Mouse (Mus musculus) ES-E14 (cell line): ENCODE results near the gene Gm19935. TPM values are rescaled to one million over a fixed set of nuclear protein-coding genes. Genes with fewer than 3 reads are reported as not detected.

Experiments
- DNase-seq: peaks from one replicate; pipeline ENCODE4 v3.0.0-alpha.2; 2013; ENCODE audit warnings: low read depth, low spot score
- H3K27ac ChIP-seq: 2 replicates; pipeline ENCODE4 v1.5.1; 2012; ENCODE audit warnings: low read depth, mild to moderate bottlenecking, low read length, moderate library complexity, mixed read lengths; ENCODE audit not compliant: poor library complexity, insufficient read depth, severe bottlenecking
- H3K36me3 ChIP-seq: 2 replicates; pipeline ENCODE4 v1.6.1; 2012; ENCODE audit warnings: mild to moderate bottlenecking, low read length, moderate library complexity, mixed read lengths; ENCODE audit not compliant: control insufficient read depth, poor library complexity, insufficient read depth, severe bottlenecking
- H3K4me1 ChIP-seq, 2 experiments: fragments of 150-350 bp in 1 of 2; sonication (generic) in 1 of 2; 2 replicates each; pipeline ENCODE4 v1.6.1; 2012; ENCODE audit warnings: low read length in 2 of 2, mild to moderate bottlenecking in 1 of 2, mixed read lengths in 1 of 2; ENCODE audit not compliant: control insufficient read depth in 2 of 2, insufficient read depth in 2 of 2, poor library complexity in 1 of 2
- H3K4me3 ChIP-seq, 2 experiments: fragments of 150-350 bp in 1 of 2; sonication (generic) in 1 of 2; 2 replicates each; pipeline ENCODE4 v1.5.1; 2012; ENCODE audit warnings: low read length in 2 of 2, low read depth in 1 of 2, mild to moderate bottlenecking in 1 of 2, mixed read lengths in 1 of 2; ENCODE audit not compliant: insufficient read depth in 1 of 2, poor library complexity in 1 of 2, severe bottlenecking in 1 of 2
- H3K9ac ChIP-seq: 2 replicates; pipeline ENCODE4 v1.6.1; 2012; ENCODE audit warnings: low read depth, mild to moderate bottlenecking, low read length, mixed read lengths; ENCODE audit not compliant: poor library complexity, insufficient read depth, severe bottlenecking
- H3K9me3 ChIP-seq: fragments of 150-350 bp; sonication (generic); 2 replicates; pipeline ENCODE4 v1.6.1; 2012; ENCODE audit warnings: low read depth, mild to moderate bottlenecking, low read length; ENCODE audit not compliant: control insufficient read depth, insufficient read depth
- CHD2 ChIP-seq: IDR thresholded peaks from 2 replicates; pipeline ENCODE4 v1.6.1; 2014; ENCODE audit warnings: mild to moderate bottlenecking, low read depth, low read length, inconsistent platforms
- HCFC1 ChIP-seq: IDR thresholded peaks from 2 replicates; pipeline ENCODE4 v1.6.1; 2012; ENCODE audit warnings: low read length, inconsistent platforms, borderline replicate concordance; ENCODE audit not compliant: insufficient read depth
- MAFK ChIP-seq: IDR thresholded peaks from 2 replicates; pipeline ENCODE4 v1.6.1; 2014; ENCODE audit warnings: mild to moderate bottlenecking, low read depth, low read length, inconsistent platforms; ENCODE audit not compliant: insufficient read depth
- ZC3H11A ChIP-seq: IDR thresholded peaks from 2 replicates; pipeline ENCODE4 v1.6.1; 2012; ENCODE audit warnings: low read depth, mild to moderate bottlenecking, inconsistent platforms, low read length, borderline replicate concordance
- ZNF384 ChIP-seq: IDR thresholded peaks from 2 replicates; pipeline ENCODE4 v1.6.1; 2012; ENCODE audit warnings: low read depth, low read length, inconsistent platforms
- in situ Hi-C, 2 experiments: fragments of 600-800 bp; cut with MboI; formaldehyde crosslinking; loops; one replicate each; pipeline ENCODE4 v1.15.1; 2025; ENCODE audit warnings: low sequenced_read_pairs in 2 of 2, inconsistent platforms in 1 of 2; ENCODE audit not compliant: unreplicated experiment in 2 of 2
- total RNA-seq: library from RNA; depleted of rRNA; stranded (reverse); fragments of 300-350 nt; gene quantifications from 2 replicates; pipeline ENCODE4 v1.2.3, GENCODE M21; 2012

Gene Gm19935
- total RNA-seq, 1 experiment = 0.49 TPM

GRCm38 (mm10) chr8:90813602-90814320, 3.4 kb downstream of the Gm19935 start:
- peak; percentile 62 for DNase-seq
- no peaks in the 10 kb centered on the region for H3K9me3 ChIP-seq
- TF ChIP-seq HCFC1 (no peak), MAFK (no peak), ZNF384 (no peak), CHD2 (no peak), ZC3H11A (peak; percentile 73)
- H3K27ac ChIP-seq = peak overlapping the region; percentile 72; the same call in 1 of the 2 replicates
- no peaks in the 10 kb centered on the region for H3K36me3 ChIP-seq
- in situ Hi-C loops = no loop called here
- H3K9ac ChIP-seq = peak overlapping the region; percentile 54; the same call in 1 of the 2 replicates
- H3K4me1 ChIP-seq = peaks cover 4 to 20% of the 10 kb centered on the region in 2 experiments; a peak in 3 of 4 replicates
- no peak overlapping the region for H3K4me3 ChIP-seq

GRCm38 (mm10) chr8:90799473-90799872, 17.7 kb downstream of the Gm19935 start:
- Histone ChIP-seq H3K4me1 (peaks cover 0 to 7% of the 10 kb centered on the region in 2 experiments; a peak in 1 of 4 replicates), H3K9ac (no peak overlapping the region), H3K9me3 (no peaks in the 10 kb centered on the region), H3K27ac (no peak overlapping the region), H3K4me3 (no peak overlapping the region), H3K36me3 (no peaks in the 10 kb centered on the region)
- DNase-seq = no peak
- in situ Hi-C loops = no loop called here
- TF ChIP-seq ZC3H11A = no peak
- no peak for TF ChIP-seq MAFK
- TF ChIP-seq ZNF384 = no peak
- TF ChIP-seq CHD2 = no peak
- TF ChIP-seq HCFC1 = no peak

- H3K9me3 ChIP-seq = no peaks in the 10 kb centered on the region
- peak overlapping the region in 1 of 2 experiments; percentile 11; a peak in 1 of 4 replicates for H3K4me3 ChIP-seq
- DNase-seq = peak; percentile 85
- peaks cover 0 to 8% of the 10 kb centered on the region in 2 experiments; a peak in 1 of 4 replicates for H3K4me1 ChIP-seq
- H3K36me3 ChIP-seq = no peaks in the 10 kb centered on the region
- in situ Hi-C loops = no loop called here
- H3K9ac ChIP-seq = no peak overlapping the region; the same call in 1 of the 2 replicates
- TF ChIP-seq HCFC1 (no peak), CHD2 (0 out of 2 replicates have a peak, but pooled peaks have one; percentile 34), ZNF384 (no peak)
- H3K27ac ChIP-seq = no peak overlapping the region
Measured at GRCm38 (mm10) chr8:90794990-90795861, 22.0 kb downstream of the Gm19935 start.

DNA sequence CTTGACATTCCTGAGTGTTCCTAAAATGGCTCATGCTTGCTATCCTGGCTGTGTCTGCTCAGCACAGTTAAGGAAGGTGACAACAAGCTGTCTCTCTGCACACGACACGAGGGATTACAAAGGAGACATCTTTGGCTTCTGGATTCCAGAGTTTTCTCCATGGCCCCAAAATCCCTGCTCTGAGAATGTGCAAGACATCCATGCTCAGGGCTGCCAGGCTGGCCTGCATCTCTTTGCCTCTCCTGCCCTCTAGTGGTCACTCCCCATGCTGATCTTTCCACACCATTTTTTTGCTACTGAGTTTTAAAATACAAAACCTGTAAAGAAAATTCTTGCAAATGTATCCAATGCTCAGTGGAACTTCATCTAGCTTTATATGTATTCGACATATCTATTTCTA, 23.5 kb downstream of the Gm19935 start:
- Histone ChIP-seq H3K36me3 (no peaks in the 10 kb centered on the region), H3K4me1 (peaks cover 0 to 8% of the 10 kb centered on the region in 2 experiments; a peak in 1 of 4 replicates), H3K4me3 (no peak overlapping the region), H3K27ac (no peak overlapping the region), H3K9ac (no peak overlapping the region), H3K9me3 (no peaks in the 10 kb centered on the region)
- TF ChIP-seq HCFC1 (no peak), MAFK (no peak), ZNF384 (peak; percentile 53; the same call in 1 of the 2 replicates), ZC3H11A (peak; percentile 98), CHD2 (no peak)
- DNase-seq = peak; percentile 61
- in situ Hi-C loops = no loop called here
